Mouse (Mus musculus) neutrophil, adult 5-6 weeks (primary cell): Measurements from ENCODE around the gene Tbc1d22b. TPM values are rescaled to one million over a fixed set of nuclear protein-coding genes. Genes with fewer than 3 reads are reported as not detected.
"Not testable (repeated sequence)": the region's sequence is repeated elsewhere in the genome, so short reads cannot be mapped to it uniquely, and the experiment has no call there.

ENCODE experiments used
- ATAC-seq: fragments of 151-379, 151-347 bp; 2 replicates; pipeline ENCODE4 v1.8.0; 2017; ENCODE audit warnings: mild to moderate bottlenecking, moderate TSS enrichment; ENCODE audit not compliant: insufficient number of reproducible peaks, poor library complexity, low FRiP score, severe bottlenecking; ENCODE audit errors: extremely low read depth
- total RNA-seq: library from RNA; stranded (forward); fragments of 200-1000 nt; gene quantifications from 2 replicates; pipeline ENCODE4 v1.2.3, GENCODE M21; 2017

The Tbc1d22b gene
- total RNA-seq: 9.8 and 9.9 TPM in 2 replicates

GRCm38 (mm10) chr17:29549543-29550428 is at the start of gene Tbc1d22b, which contains the start of gene Gm17657:
Gene Tbc1d22b, plus strand, starts transcription at chr17:29549785.
Gene Gm17657, minus strand, starts transcription at chr17:29549638.
- peak; percentile 99 for ATAC-seq

- no peak for ATAC-seq
These were observed 49.3 kb upstream of the Tbc1d22b start for GRCm38 (mm10) chr17:29500243-29500740.

- ATAC-seq: peak; percentile 49
These were observed 48.6 kb upstream of the Tbc1d22b start for GRCm38 (mm10) chr17:29500802-29501469.

GRCm38 (mm10) chr17:29502005-29502668 is 47.4 kb upstream of the Tbc1d22b start:
- no peak for ATAC-seq

GRCm38 (mm10) chr17:29502669-29503665 is 46.6 kb upstream of the Tbc1d22b start:
- ATAC-seq: no peak

- no peak for ATAC-seq
These were observed 45.9 kb upstream of the Tbc1d22b start for GRCm38 (mm10) chr17:29503700-29504099.

- ATAC-seq: no peak
These were observed 40.5 kb upstream of the Tbc1d22b start for GRCm38 (mm10) chr17:29508927-29509608.

GRCm38 (mm10) chr17:29510691-29511090 is 38.9 kb upstream of the Tbc1d22b start:
- peak; percentile 84 for ATAC-seq

- peak; percentile 66 for ATAC-seq
These were observed 36.4 kb upstream of the Tbc1d22b start for GRCm38 (mm10) chr17:29513044-29513730.

- peak; percentile 31 for ATAC-seq
These were observed 35.1 kb upstream of the Tbc1d22b start for GRCm38 (mm10) chr17:29514435-29514834.

GRCm38 (mm10) chr17:29518665-29519064 is 30.9 kb upstream of the Tbc1d22b start:
- ATAC-seq: not testable (repeated sequence)

- ATAC-seq: no peak
These were observed 29.9 kb upstream of the Tbc1d22b start for GRCm38 (mm10) chr17:29519731-29520130.

GRCm38 (mm10) chr17:29525613-29526012 is 24.0 kb upstream of the Tbc1d22b start:
- ATAC-seq: no peak

GRCm38 (mm10) chr17:29528568-29529187 is 20.9 kb upstream of the Tbc1d22b start:
- no peak for ATAC-seq

- ATAC-seq: no peak
These were observed 19.1 kb upstream of the Tbc1d22b start for GRCm38 (mm10) chr17:29530508-29530907.

GRCm38 (mm10) chr17:29531278-29531677 is 18.3 kb upstream of the Tbc1d22b start:
- no peak for ATAC-seq
